Mouse (Mus musculus) c-Kit-positive CD71-positive TER-119-negative erythroid progenitor cells, embryonic 14.5 days (primary cell): ENCODE data around the gene Rapgef3.

Source experiments
- DNase-seq: peaks from one replicate; pipeline ENCODE4 v3.0.0-alpha.2; 2013; ENCODE audit warnings: low read depth

Rapgef3 gene

GRCm38 (mm10) chr15:97746278-97746677 lies 21.5 kb downstream of the Rapgef3 start:
- DNase-seq: no peak

GRCm38 (mm10) chr15:97745331-97745730 lies 22.4 kb downstream of the Rapgef3 start:
- no peak for DNase-seq

GRCm38 (mm10) chr15:97744930-97745329 lies 22.8 kb downstream of the Rapgef3 start:
- peak; percentile 36 for DNase-seq

GRCm38 (mm10) chr15:97743961-97744525 lies 23.7 kb downstream of the Rapgef3 start:
- DNase-seq: no peak

- DNase-seq: no peak
Measured at GRCm38 (mm10) chr15:97743210-97743609, 24.6 kb downstream of the Rapgef3 start.

- DNase-seq: no peak
Measured at GRCm38 (mm10) chr15:97742600-97742999, 25.2 kb downstream of the Rapgef3 start.

GRCm38 (mm10) chr15:97742074-97742473 lies 25.7 kb downstream of the Rapgef3 start:
- DNase-seq: no peak

GRCm38 (mm10) chr15:97741662-97742061 lies 26.1 kb downstream of the Rapgef3 start:
- no peak for DNase-seq

- DNase-seq: no peak
Measured at GRCm38 (mm10) chr15:97740283-97740732, 27.5 kb downstream of the Rapgef3 start.

- no peak for DNase-seq
Measured at GRCm38 (mm10) chr15:97738923-97739322, 28.8 kb downstream of the Rapgef3 start.

- no peak for DNase-seq
Measured at GRCm38 (mm10) chr15:97731988-97732387, 35.8 kb downstream of the Rapgef3 start.

- no peak for DNase-seq
Measured at GRCm38 (mm10) chr15:97731111-97731510, 36.7 kb downstream of the Rapgef3 start, which contains the start of gene Endou. Gene Endou, minus strand, starts transcription at chr15:97731339.

GRCm38 (mm10) chr15:97730365-97730764 lies 37.4 kb downstream of the Rapgef3 start:
- no peak for DNase-seq

GRCm38 (mm10) chr15:97728804-97729203 lies 39.0 kb downstream of the Rapgef3 start:
- DNase-seq: no peak

GRCm38 (mm10) chr15:97728394-97728793 lies 39.4 kb downstream of the Rapgef3 start:
- no peak for DNase-seq

GRCm38 (mm10) chr15:97727520-97727919 lies 40.3 kb downstream of the Rapgef3 start:
- no peak for DNase-seq

GRCm38 (mm10) chr15:97727048-97727447 lies 40.7 kb downstream of the Rapgef3 start:
- DNase-seq: no peak

GRCm38 (mm10) chr15:97726310-97726709 lies 41.5 kb downstream of the Rapgef3 start:
- DNase-seq: no peak

- no peak for DNase-seq
Measured at GRCm38 (mm10) chr15:97725198-97725785, 42.5 kb downstream of the Rapgef3 start.

GRCm38 (mm10) chr15:97724346-97725197 lies 43.2 kb downstream of the Rapgef3 start:
- DNase-seq: no peak

GRCm38 (mm10) chr15:97723536-97724345 lies 44.0 kb downstream of the Rapgef3 start:
- no peak for DNase-seq
